Mouse (Mus musculus) MEL (cell line): ENCODE results near the gene Fam171a2. TPM values are rescaled to one million over a fixed set of nuclear protein-coding genes. Genes with fewer than 3 reads are reported as not detected.

Experiments used
- DNase-seq: peaks from one replicate; pipeline ENCODE4 v3.0.0; 2011; ENCODE audit warnings: low read depth, low spot score
- H3K27ac ChIP-seq: 2 replicates; pipeline ENCODE4 v1.5.1; 2012; ENCODE audit warnings: low read depth, mild to moderate bottlenecking, control low read depth, low read length, moderate library complexity; ENCODE audit not compliant: control insufficient read depth
- H3K27me3 ChIP-seq, 2 experiments: fragments of 150-350 bp in 1 of 2; sonication (generic) in 1 of 2; 2 replicates each; pipeline ENCODE4 v1.6.1; 2012; ENCODE audit warnings: low read length in 2 of 2, mild to moderate bottlenecking in 2 of 2, improper control_type of control experiment in 1 of 2, moderate library complexity in 1 of 2; ENCODE audit not compliant: insufficient read depth in 2 of 2, control insufficient read depth in 1 of 2
- H3K36me3 ChIP-seq, 2 experiments: 2 replicates each; pipeline ENCODE4 v1.6.1; 2012 to 2014; ENCODE audit warnings: low read length in 2 of 2, improper control_type of control experiment in 1 of 2, inconsistent platforms in 1 of 2, mild to moderate bottlenecking in 1 of 2; ENCODE audit not compliant: insufficient read depth in 2 of 2, control insufficient read depth in 1 of 2
- H3K4me1 ChIP-seq, 2 experiments: fragments of 150-350 bp in 1 of 2; sonication (generic) in 1 of 2; 2 replicates each; pipeline ENCODE4 v1.6.1; 2012; ENCODE audit warnings: low read length in 2 of 2, improper control_type of control experiment in 1 of 2, mild to moderate bottlenecking in 1 of 2; ENCODE audit not compliant: insufficient read depth in 2 of 2, control insufficient read depth in 1 of 2
- H3K4me3 ChIP-seq, 2 experiments: fragments of 150-350 bp in 1 of 2; sonication (generic) in 1 of 2; 2 replicates each; pipeline ENCODE4 v1.5.1; 2012; ENCODE audit warnings: low read depth in 2 of 2, low read length in 2 of 2, mild to moderate bottlenecking in 2 of 2, moderate library complexity in 2 of 2, control low read depth in 1 of 2, improper control_type of control experiment in 1 of 2; ENCODE audit not compliant: control insufficient read depth in 1 of 2, insufficient read depth in 1 of 2
- H3K79me2 ChIP-seq: 2 replicates; pipeline ENCODE4 v1.6.1; 2012; ENCODE audit warnings: mild to moderate bottlenecking, low read length, moderate library complexity; ENCODE audit not compliant: control insufficient read depth, poor library complexity, insufficient read depth
- H3K9ac ChIP-seq: 2 replicates; pipeline ENCODE4 v1.6.1; 2012; ENCODE audit warnings: low read depth, mild to moderate bottlenecking, control low read depth, low read length, moderate library complexity; ENCODE audit not compliant: control insufficient read depth, poor library complexity, severe bottlenecking
- H3K9me3 ChIP-seq: fragments of 150-350 bp; sonication (generic); replicated peaks from 2 replicates; pipeline ENCODE4 v1.6.1; 2012; ENCODE audit warnings: mild to moderate bottlenecking, low read length, improper control_type of control experiment, moderate library complexity; ENCODE audit not compliant: insufficient read depth
- CHD1 ChIP-seq: IDR thresholded peaks from 2 replicates; pipeline ENCODE4 v1.6.1; 2012; ENCODE audit warnings: low read depth, mild to moderate bottlenecking, inconsistent platforms, low read length, improper control_type of control experiment
- CHD2 ChIP-seq: IDR thresholded peaks from 2 replicates; pipeline ENCODE4 v1.6.1; 2011; ENCODE audit warnings: low read length, improper control_type of control experiment
- CTCF ChIP-seq, 3 experiments: IDR thresholded peaks in 2 of 3; conservative IDR thresholded peaks in 1 of 3; 2 replicates each; pipeline ENCODE4 v1.5.1; 2011 to 2012; ENCODE audit warnings: low read length in 3 of 3, low read depth in 2 of 3, mild to moderate bottlenecking in 2 of 3, improper control_type of control experiment in 1 of 3, inconsistent platforms in 1 of 3, mixed read lengths in 1 of 3, moderate library complexity in 1 of 3; ENCODE audit not compliant: control insufficient read depth in 1 of 3, insufficient read depth in 1 of 3, poor library complexity in 1 of 3, severe bottlenecking in 1 of 3
- E2F4 ChIP-seq: IDR thresholded peaks from 2 replicates; pipeline ENCODE4 v1.6.1; 2011; ENCODE audit warnings: low read depth, low read length, improper control_type of control experiment, borderline replicate concordance
- ETS1 ChIP-seq: IDR thresholded peaks from 2 replicates; pipeline ENCODE4 v1.6.1; 2012; ENCODE audit warnings: low read depth, mild to moderate bottlenecking, inconsistent platforms, low read length, improper control_type of control experiment, moderate library complexity
- GATA1 ChIP-seq: IDR thresholded peaks from 2 replicates; pipeline ENCODE4 v1.6.1; 2011; ENCODE audit warnings: low read depth, low read length, improper control_type of control experiment
- JUND ChIP-seq: IDR thresholded peaks from 2 replicates; pipeline ENCODE4 v1.6.1; 2011; ENCODE audit warnings: low read depth, mild to moderate bottlenecking, improper control_type of control experiment, low read length
- KAT2A ChIP-seq: conservative IDR thresholded peaks from 2 replicates; pipeline ENCODE4 v1.6.1; 2012; ENCODE audit warnings: low read depth, low read length, improper control_type of control experiment, inconsistent platforms
- MAX ChIP-seq: IDR thresholded peaks from 2 replicates; pipeline ENCODE4 v1.6.1; 2011; ENCODE audit warnings: low read length, improper control_type of control experiment
- MAZ ChIP-seq: IDR thresholded peaks from 2 replicates; pipeline ENCODE4 v1.6.1; 2012; ENCODE audit warnings: low read depth, mild to moderate bottlenecking, inconsistent platforms, low read length, improper control_type of control experiment
- MXI1 ChIP-seq: IDR thresholded peaks from 2 replicates; pipeline ENCODE4 v1.6.1; 2011; ENCODE audit warnings: mild to moderate bottlenecking, low read depth, low read length, improper control_type of control experiment
- MYC ChIP-seq: IDR thresholded peaks from 2 replicates; pipeline ENCODE4 v1.6.1; 2011; ENCODE audit warnings: low read depth, mild to moderate bottlenecking, low read length, improper control_type of control experiment, moderate library complexity
- POLR2A ChIP-seq, 2 experiments: IDR thresholded peaks; 2 replicates each; pipeline ENCODE4 v1.6.1; 2011 to 2012; ENCODE audit warnings: low read length in 2 of 2, mild to moderate bottlenecking in 2 of 2, control low read depth in 1 of 2, improper control_type of control experiment in 1 of 2, low read depth in 1 of 2, moderate library complexity in 1 of 2; ENCODE audit not compliant: control insufficient read depth in 1 of 2, insufficient read depth in 1 of 2, poor library complexity in 1 of 2
- RAD21 ChIP-seq: IDR thresholded peaks from 2 replicates; pipeline ENCODE4 v1.6.1; 2011; ENCODE audit warnings: mild to moderate bottlenecking, low read depth, low read length, improper control_type of control experiment
- RCOR1 ChIP-seq: IDR thresholded peaks from 2 replicates; pipeline ENCODE4 v1.6.1; 2012; ENCODE audit warnings: low read depth, mild to moderate bottlenecking, inconsistent platforms, low read length, improper control_type of control experiment
- SIN3A ChIP-seq: IDR thresholded peaks from 2 replicates; pipeline ENCODE4 v1.6.1; 2012; ENCODE audit warnings: low read length, improper control_type of control experiment, inconsistent platforms
- TBP ChIP-seq: IDR thresholded peaks from 2 replicates; pipeline ENCODE4 v1.8.0; 2011; ENCODE audit warnings: low read depth, low read length, improper control_type of control experiment
- TCF12 ChIP-seq: IDR thresholded peaks from 2 replicates; pipeline ENCODE4 v1.6.1; 2014; ENCODE audit warnings: low read depth, mild to moderate bottlenecking, inconsistent platforms, low read length, improper control_type of control experiment, moderate library complexity
- UBTF ChIP-seq: IDR thresholded peaks from 2 replicates; pipeline ENCODE4 v1.6.1; 2012; ENCODE audit warnings: low read depth, mild to moderate bottlenecking, inconsistent platforms, low read length, improper control_type of control experiment, moderate library complexity, borderline replicate concordance; ENCODE audit not compliant: insufficient read depth
- USF2 ChIP-seq, 2 experiments: IDR thresholded peaks; 2 replicates each; pipeline ENCODE4 v1.6.1; 2011 to 2012; ENCODE audit warnings: improper control_type of control experiment in 2 of 2, low read length in 2 of 2, borderline replicate concordance in 1 of 2, inconsistent platforms in 1 of 2, low read depth in 1 of 2, mild to moderate bottlenecking in 1 of 2; ENCODE audit not compliant: insufficient read depth in 1 of 2
- ZC3H11A ChIP-seq: IDR thresholded peaks from 2 replicates; pipeline ENCODE4 v1.6.1; 2012; ENCODE audit warnings: low read depth, mild to moderate bottlenecking, inconsistent platforms, low read length, improper control_type of control experiment
- ZKSCAN1 ChIP-seq: IDR thresholded peaks from 2 replicates; pipeline ENCODE4 v1.6.1; 2012; ENCODE audit warnings: low read depth, mild to moderate bottlenecking, inconsistent platforms, low read length, improper control_type of control experiment, moderate library complexity
- ZMIZ1 ChIP-seq: IDR thresholded peaks from 2 replicates; pipeline ENCODE4 v1.6.1; 2012; ENCODE audit warnings: low read depth, mild to moderate bottlenecking, inconsistent platforms, low read length, improper control_type of control experiment, moderate library complexity
- ZNF384 ChIP-seq: IDR thresholded peaks from 2 replicates; pipeline ENCODE4 v1.6.1; 2012; ENCODE audit warnings: low read depth, mild to moderate bottlenecking, inconsistent platforms, low read length, improper control_type of control experiment
- polyA plus RNA-seq, 2 experiments: library from polyadenylated mRNA; stranded (reverse) in 1 of 2; unstranded in 1 of 2; fragments of >175 nt in 1 of 2; fragments of >200 nt in 1 of 2; gene quantifications; 2 replicates each; pipeline versions ENCODE4 v1.2.1 to v1.2.4; 2012; ENCODE audit warnings: low replicate concordance in 2 of 2, low read depth in 1 of 2; ENCODE audit not compliant: insufficient read length in 2 of 2, insufficient read depth in 1 of 2, missing spikeins in 1 of 2
- total RNA-seq: library from RNA; depleted of rRNA; stranded (reverse); fragments of 300-350 nt; gene quantifications from 2 replicates; pipeline ENCODE4 v1.2.3, GENCODE M21; 2012

Fam171a2 gene
- total and polyA plus RNA-seq, 3 experiments, result 2.0 to 8.8 TPM; not detected in 1

DNA sequence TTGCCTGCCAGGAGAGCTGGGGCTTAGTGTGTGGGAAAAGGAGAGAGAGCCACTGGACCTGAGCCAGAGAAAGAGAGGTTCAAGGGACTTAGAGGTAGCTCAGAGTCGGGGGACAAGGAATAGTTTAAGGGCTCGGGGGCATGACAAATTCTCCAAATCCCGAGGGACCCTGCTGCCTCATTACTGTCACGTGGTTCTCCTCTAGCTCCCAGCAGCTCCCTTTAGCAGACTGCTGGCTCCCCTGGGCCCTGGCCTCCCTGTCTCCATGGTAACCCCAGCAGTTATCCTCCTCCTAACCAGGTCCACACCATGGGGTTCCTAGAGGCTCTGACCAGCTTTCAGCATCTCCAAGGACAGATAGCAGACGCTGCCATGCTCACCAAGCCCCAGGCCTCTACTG, 52.2 kb downstream of the Fam171a2 start:
- Histone ChIP-seq H3K79me2 (no peaks in the 10 kb centered on the region), H3K27me3 (peaks cover 5 to 13% of the 10 kb centered on the region in 2 experiments), H3K36me3 (no peaks in the 10 kb centered on the region), H3K4me1 (no peaks in the 10 kb centered on the region), H3K9me3 (no peaks in the 10 kb centered on the region), H3K4me3 (no peak overlapping the region), H3K27ac (no peak overlapping the region), H3K9ac (no peak overlapping the region)
- DNase-seq, result no peak
- TF ChIP-seq TCF12 (no peak), ZKSCAN1 (no peak), POLR2A (IDR thresholded peaks at IDR 0.05; ENCODE audit: control insufficient read depth in 1 of 2, insufficient read depth in 1 of 2, low read depth in 1 of 2, low read length in 2 of 2, poor library complexity in 1 of 2) (no peak), ZNF384 (no peak), MAX (no peak), RCOR1 (no peak), TBP (no peak), MYC (no peak), SIN3A (no peak), UBTF (no peak), JUND (no peak)

GRCm38 (mm10) chr11:102394421-102395124, 52.9 kb downstream of the Fam171a2 start:
- TF ChIP-seq ZNF384 (no peak), CHD2 (no peak), MAZ (no peak), KAT2A (no peak), GATA1 (no peak), CHD1 (no peak), E2F4 (no peak), ZC3H11A (no peak), JUND (no peak), MAX (no peak), TBP (no peak), ZKSCAN1 (no peak), SIN3A (no peak), MXI1 (no peak), RAD21 (no peak), ZMIZ1 (no peak), USF2 (IDR thresholded peaks at IDR 0.05; ENCODE audit: borderline replicate concordance in 1 of 2, insufficient read depth in 1 of 2, low read depth in 1 of 2, low read length in 2 of 2) (no peak), CTCF (IDR thresholded peaks at IDR 0.05 in 2 of 3, conservative IDR thresholded peaks at IDR 0.05 in 1 of 3; ENCODE audit: control insufficient read depth in 1 of 3, insufficient read depth in 1 of 3, low read depth in 2 of 3, low read length in 3 of 3, poor library complexity in 1 of 3, severe bottlenecking in 1 of 3) (no peak), ETS1 (no peak), MYC (no peak)
- H3K79me2 ChIP-seq, result no peaks in the 10 kb centered on the region
- no peak for DNase-seq
- no peaks in the 10 kb centered on the region for H3K36me3 ChIP-seq
- peaks cover 9 to 16% of the 10 kb centered on the region in 2 experiments for H3K27me3 ChIP-seq
- no peak overlapping the region for H3K4me3 ChIP-seq
- no peak overlapping the region for H3K27ac ChIP-seq
- H3K9me3 ChIP-seq, result no peaks in the 10 kb centered on the region
- H3K9ac ChIP-seq, result no peak overlapping the region
- no peaks in the 10 kb centered on the region for H3K4me1 ChIP-seq
